Mouse (Mus musculus): Measurements from ENCODE around the gene Tfip11.

The Tfip11 gene

GRCm38 (mm10) chr5:112360077-112360476, 33.9 kb downstream of the Tfip11 start:
- DNase-seq (ENCODE audit: low spot score in 2 of 2), result no peak

- DNase-seq (ENCODE audit: low spot score in 2 of 2), result no peak
These were observed 38.1 kb downstream of the Tfip11 start for GRCm38 (mm10) chr5:112364184-112364797.

GRCm38 (mm10) chr5:112366879-112367278, 40.7 kb downstream of the Tfip11 start:
- DNase-seq (ENCODE audit: low spot score in 2 of 2), result no peak

- DNase-seq (ENCODE audit: low spot score in 2 of 2), result no peak
These were observed 41.2 kb downstream of the Tfip11 start for GRCm38 (mm10) chr5:112367338-112367737.

GRCm38 (mm10) chr5:112367929-112368328, 41.8 kb downstream of the Tfip11 start:
- no peak for DNase-seq (ENCODE audit: low spot score in 2 of 2)

- no peak for DNase-seq (ENCODE audit: low spot score in 2 of 2)
These were observed 42.5 kb downstream of the Tfip11 start for GRCm38 (mm10) chr5:112368666-112369065.

GRCm38 (mm10) chr5:112369326-112369725, 43.2 kb downstream of the Tfip11 start:
- DNase-seq (ENCODE audit: low spot score in 2 of 2), result no peak

- no peak for DNase-seq (ENCODE audit: low spot score in 2 of 2)
These were observed 44.2 kb downstream of the Tfip11 start for GRCm38 (mm10) chr5:112370236-112370813.

GRCm38 (mm10) chr5:112371933-112372332, 45.8 kb downstream of the Tfip11 start:
- DNase-seq (ENCODE audit: low spot score in 2 of 2), result peak; percentile 87 to 94

- no peak for DNase-seq (ENCODE audit: low spot score in 2 of 2)
These were observed 50.0 kb downstream of the Tfip11 start for GRCm38 (mm10) chr5:112376111-112376510.

GRCm38 (mm10) chr5:112377380-112377779, 51.2 kb downstream of the Tfip11 start:
- no peak for DNase-seq (ENCODE audit: low spot score in 2 of 2)

GRCm38 (mm10) chr5:112378716-112379115, 52.6 kb downstream of the Tfip11 start:
- no peak for DNase-seq (ENCODE audit: low spot score in 2 of 2)

- DNase-seq (ENCODE audit: low spot score in 2 of 2), result no peak
These were observed 55.0 kb downstream of the Tfip11 start for GRCm38 (mm10) chr5:112381154-112381553.

- no peak for DNase-seq (ENCODE audit: low spot score in 2 of 2)
These were observed 55.9 kb downstream of the Tfip11 start for GRCm38 (mm10) chr5:112382042-112382441.

- peak; percentile 69 to 80 for DNase-seq (ENCODE audit: low spot score in 2 of 2)
These were observed 56.6 kb downstream of the Tfip11 start for GRCm38 (mm10) chr5:112382641-112383330.

- DNase-seq (ENCODE audit: low spot score in 2 of 2), result no peak
These were observed 58.8 kb downstream of the Tfip11 start for GRCm38 (mm10) chr5:112384805-112385472.

- no peak for DNase-seq (ENCODE audit: low spot score in 2 of 2)
These were observed 59.8 kb downstream of the Tfip11 start for GRCm38 (mm10) chr5:112385973-112386372.
